ENCODE assay signal across 8 mouse cellular contexts in the genomic region with DNA sequence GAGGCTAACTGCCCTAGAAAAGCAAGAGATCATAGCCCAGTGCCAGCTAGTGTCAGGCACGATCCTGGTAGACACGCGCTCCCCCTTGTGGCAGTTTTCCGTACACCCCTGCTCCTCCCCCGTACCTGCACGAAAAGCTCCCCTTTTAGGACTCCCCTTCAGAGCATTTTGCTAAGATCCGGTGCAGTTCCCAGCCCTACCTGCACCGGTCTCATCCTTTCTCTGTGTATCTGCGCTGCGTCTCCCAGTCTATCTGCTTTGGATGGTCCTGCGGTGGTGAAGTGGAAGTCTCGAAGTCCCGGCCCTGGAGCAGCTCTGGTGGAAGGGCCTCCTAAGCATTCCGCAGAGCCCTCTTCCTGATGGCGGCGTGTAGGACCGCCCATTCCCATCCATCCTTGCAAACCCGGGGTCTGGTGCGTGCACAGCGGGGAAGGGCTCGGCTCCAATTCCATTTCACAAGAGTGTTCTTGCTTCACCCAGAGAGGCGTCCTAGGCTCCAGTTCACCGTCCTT. TPM values are rescaled to one million over a fixed set of nuclear protein-coding genes. Genes with fewer than 3 reads are reported as not detected.
DNase-seq lines count a peak whose midpoint lies in the region; ATAC-seq and TF ChIP-seq lines count a peak whose summit lies in the region.

A gene (minus strand): TSS at position 383 of the 512 bp plus-strand sequence.

- H3K4me3 ChIP-seq in cortical plate, adult 2 months (ENCODE audit: insufficient read depth, low read length): peak within 1 kb of the TSS; percentile 44

- ATAC-seq in activated CD4-positive, CD25-positive, alpha-beta regulatory T cell, adult 4 months: peak; percentile 61
- ATAC-seq in megakaryocyte progenitor cell, adult 5-6 weeks (replicated peaks; ENCODE audit: poor library complexity): peak; percentile 65

- TF ChIP-seq POLR2A in cortical plate, adult 2 months (IDR thresholded peaks at IDR 0.05; ENCODE audit: extremely low read depth, insufficient read depth, low read length): peak; percentile 67

- DNase-seq in gastrocnemius, postnatal 10 days: peak; percentile 84
- DNase-seq in induced T-regulatory cell, adult 2 months (ENCODE audit: low read depth): peak; percentile 91
- peak; percentile 69 to 94 for DNase-seq in left cerebral cortex, adult 9 months (ENCODE audit: low spot score in 2 of 2)
- peak; percentile 85 for DNase-seq in right cerebral cortex, postnatal 25 days
- DNase-seq in urinary bladder, postnatal 4 days (ENCODE audit: low spot score in 2 of 2): peak; percentile 65 to 85

- no peaks in the 10 kb centered on the region; the same call in 1 of the 2 replicates for H3K4me1 ChIP-seq in cortical plate, adult 2 months (ENCODE audit: control insufficient read depth, insufficient read depth, low read length)

- H3K27ac ChIP-seq in cortical plate, adult 2 months (ENCODE audit: insufficient read depth, low read length): peak within 1 kb of the TSS; percentile 21

- TF ChIP-seq CTCF in cortical plate, adult 2 months (IDR thresholded peaks at IDR 0.05; ENCODE audit: extremely low read depth, insufficient read depth, low read length): peak; percentile 86

RNA-seq across cellular contexts. Expression of the gene that starts here (rescaled TPM):
- polyA plus RNA-seq in activated CD4-positive, CD25-positive, alpha-beta regulatory T cell, adult 4 months (2017; shearing (Covaris generic)): not detected
- 19.6 and 23.0 TPM in 2 replicates for polyA plus RNA-seq in cortical plate, adult 2 months (2012; rRNA removed)
- 1 to 10 TPM; 1.6 to 2.0 TPM for total RNA-seq in gastrocnemius, postnatal 10 days (2021)
- 22.6 and 25.4 TPM in 2 replicates for total RNA-seq in megakaryocyte progenitor cell, adult 5-6 weeks (2015)
- total RNA-seq in megakaryocyte progenitor cell, adult 5-6 weeks (2017): 10.5 and 15.2 TPM in 2 replicates

Comparison
In these comparisons a context has a peak if more than half of its experiments do, and no peak if none do; other contexts are left out.
1. Peak in every context shown above with its lines: DNase-seq, ATAC-seq, H3K4me3 ChIP-seq and H3K27ac ChIP-seq.
2. RNA of the gene that starts here (polyA plus RNA-seq): 19.6 to 23.0 TPM in cortical plate, adult 2 months; not detected in activated CD4-positive, CD25-positive, alpha-beta regulatory T cell, adult 4 months; every median in the first group is over 10 times any median in the second.
3. Peak in ATAC-seq in activated CD4-positive, CD25-positive, alpha-beta regulatory T cell, adult 4 months; RNA of the gene not detected or under 1 TPM.